Mouse (Mus musculus) liver, adult 2 months (tissue): ENCODE data around the gene Eif2b2. TPM values are rescaled to one million over a fixed set of nuclear protein-coding genes. Genes with fewer than 3 reads are reported as not detected.
A peak's percentile ranks its signal among the peaks of the same experiment; 100 is the strongest.

Experiments used
- DNase-seq: peaks from one replicate; pipeline ENCODE4 v3.0.0-alpha.2; 2011; ENCODE audit warnings: low read depth, low spot score; ENCODE audit errors: extremely low read depth
- H3K27ac ChIP-seq: fragments of 200-500 bp; replicated peaks from 2 replicates; pipeline ENCODE4 v1.5.1; 2012; ENCODE audit warnings: low read depth, mild to moderate bottlenecking, control low read depth, inconsistent platforms, low read length; ENCODE audit not compliant: insufficient read depth
- H3K27me3 ChIP-seq: fragments of 200-500 bp; 2 replicates; pipeline ENCODE4 v1.6.1; 2012; ENCODE audit warnings: mild to moderate bottlenecking, moderate library complexity, low read length, inconsistent platforms; ENCODE audit not compliant: control insufficient read depth, insufficient read depth
- H3K36me3 ChIP-seq: fragments of 200-500 bp; 2 replicates; pipeline ENCODE4 v1.6.1; 2012; ENCODE audit warnings: low read length, inconsistent platforms; ENCODE audit not compliant: control insufficient read depth, insufficient read depth
- H3K4me1 ChIP-seq: fragments of 200-500 bp; 2 replicates; pipeline ENCODE4 v1.6.1; 2011; ENCODE audit warnings: low read length; ENCODE audit not compliant: control insufficient read depth, insufficient read depth
- H3K4me3 ChIP-seq: fragments of 200-500 bp; 2 replicates; pipeline ENCODE4 v1.5.1; 2011; ENCODE audit warnings: low read depth, mild to moderate bottlenecking, control low read depth, low read length, moderate library complexity; ENCODE audit not compliant: insufficient read depth
- H3K79me2 ChIP-seq: fragments of 200-500 bp; 2 replicates; pipeline ENCODE4 v1.6.1; 2012; ENCODE audit warnings: inconsistent platforms, mild to moderate bottlenecking, low read length, moderate library complexity; ENCODE audit not compliant: control insufficient read depth, insufficient read depth
- H3K9ac ChIP-seq: fragments of 200-500 bp; 2 replicates; pipeline ENCODE4 v1.6.1; 2012; ENCODE audit warnings: low read depth, mild to moderate bottlenecking, control low read depth, inconsistent platforms, low read length
- CTCF ChIP-seq: fragments of 200-500 bp; IDR thresholded peaks from 2 replicates; pipeline ENCODE4 v1.5.1; 2011; ENCODE audit warnings: low read depth, low read length, control low read depth
- POLR2A ChIP-seq: fragments of 200-500 bp; IDR thresholded peaks from 2 replicates; pipeline ENCODE4 v1.6.1; 2011; ENCODE audit warnings: low read length, control low read depth; ENCODE audit not compliant: insufficient read depth; ENCODE audit errors: extremely low read depth
- WGBS: fragments of 180-500 bp; shearing (Covaris S2); methylation state at CpG from one replicate; pipeline ENCODE4 v1.1.7; 2018; 5-methylcytosine and 5-hydroxymethylcytosine counted together
- polyA plus RNA-seq: library from polyadenylated mRNA; depleted of rRNA; stranded (reverse); fragments of >200 nt; gene quantifications from 2 replicates; pipeline ENCODE4 v1.2.3, GENCODE M21; 2012
- total RNA-seq: library from RNA; depleted of rRNA; stranded (reverse); fragments of >200 nt; gene quantifications from 2 replicates; pipeline ENCODE4 v1.2.3, GENCODE M21; 2014

Eif2b2 gene
- total and polyA plus RNA-seq, 2 experiments, result 23.1 to 54.8 TPM

- TF ChIP-seq POLR2A (no peak), CTCF (no peak)
- Histone ChIP-seq H3K9ac (no peak overlapping the region), H3K27ac (no peak overlapping the region), H3K4me1 (no peaks in the 10 kb centered on the region), H3K79me2 (no peaks in the 10 kb centered on the region), H3K4me3 (no peak overlapping the region), H3K27me3 (no peaks in the 10 kb centered on the region), H3K36me3 (no peaks in the 10 kb centered on the region)
- WGBS, result 89% methylated on average over 7 of the region's 7 CpGs
- DNase-seq, result no peak
Observed at GRCm38 (mm10) chr12:85202191-85202590, 17.1 kb upstream of the Eif2b2 start.

- no peak for DNase-seq
- no peak overlapping the region for H3K27ac ChIP-seq
- 58% methylated on average over 5 of the region's 5 CpGs for WGBS
- TF ChIP-seq POLR2A (no peak), CTCF (no peak)
- no peaks in the 10 kb centered on the region for H3K36me3 ChIP-seq
- no peak overlapping the region for H3K9ac ChIP-seq
- no peaks in the 10 kb centered on the region for H3K27me3 ChIP-seq
- H3K4me3 ChIP-seq, result no peak overlapping the region
- H3K79me2 ChIP-seq, result no peaks in the 10 kb centered on the region
- H3K4me1 ChIP-seq, result no peaks in the 10 kb centered on the region
Observed at GRCm38 (mm10) chr12:85203699-85204098, 15.6 kb upstream of the Eif2b2 start.

GRCm38 (mm10) chr12:85204105-85204504 is 15.2 kb upstream of the Eif2b2 start:
- Histone ChIP-seq H3K79me2 (no peaks in the 10 kb centered on the region), H3K9ac (no peak overlapping the region), H3K27ac (no peak overlapping the region), H3K4me3 (no peak overlapping the region), H3K36me3 (no peaks in the 10 kb centered on the region), H3K27me3 (no peaks in the 10 kb centered on the region), H3K4me1 (no peaks in the 10 kb centered on the region)
- no peak for DNase-seq
- WGBS, result 44% methylated on average over 8 of the region's 8 CpGs
- TF ChIP-seq CTCF, result peak; percentile 47
- no peak for TF ChIP-seq POLR2A

- TF ChIP-seq POLR2A (no peak), CTCF (no peak)
- H3K79me2 ChIP-seq, result no peaks in the 10 kb centered on the region
- H3K4me1 ChIP-seq, result no peaks in the 10 kb centered on the region
- no peak for DNase-seq
- WGBS, result 84% methylated on average over 10 of the region's 10 CpGs
- no peak overlapping the region for H3K4me3 ChIP-seq
- H3K27me3 ChIP-seq, result no peaks in the 10 kb centered on the region
- H3K9ac ChIP-seq, result no peak overlapping the region
- no peak overlapping the region for H3K27ac ChIP-seq
- no peaks in the 10 kb centered on the region for H3K36me3 ChIP-seq
Observed at GRCm38 (mm10) chr12:85205425-85205824, 13.9 kb upstream of the Eif2b2 start.

GRCm38 (mm10) chr12:85208687-85209199 is 10.5 kb upstream of the Eif2b2 start:
- no peak overlapping the region for H3K9ac ChIP-seq
- no peaks in the 10 kb centered on the region for H3K27me3 ChIP-seq
- TF ChIP-seq POLR2A (no peak), CTCF (no peak)
- H3K79me2 ChIP-seq, result no peaks in the 10 kb centered on the region
- DNase-seq, result no peak
- no peaks in the 10 kb centered on the region for H3K4me1 ChIP-seq
- 42% methylated on average over 7 of the region's 7 CpGs for WGBS
- no peak overlapping the region for H3K4me3 ChIP-seq
- H3K36me3 ChIP-seq, result no peaks in the 10 kb centered on the region
- H3K27ac ChIP-seq, result no peak overlapping the region

GRCm38 (mm10) chr12:85215031-85215430 is 4.2 kb upstream of the Eif2b2 start:
- H3K27ac ChIP-seq, result no peak overlapping the region
- H3K27me3 ChIP-seq, result no peaks in the 10 kb centered on the region
- H3K4me3 ChIP-seq, result no peak overlapping the region
- DNase-seq, result no peak
- H3K9ac ChIP-seq, result no peak overlapping the region
- peaks cover 5% of the 10 kb centered on the region; the same call in 1 of the 2 replicates for H3K79me2 ChIP-seq
- H3K4me1 ChIP-seq, result peaks cover 3% of the 10 kb centered on the region; the same call in 1 of the 2 replicates
- H3K36me3 ChIP-seq, result no peaks in the 10 kb centered on the region
- TF ChIP-seq POLR2A, result no peak
- 80% methylated on average over 5 of the region's 5 CpGs for WGBS
